Mouse (Mus musculus) MN1 (cell line): ENCODE measurements around the gene Prm1.
"Not testable (repeated sequence)": the region's sequence is repeated elsewhere in the genome, so short reads cannot be mapped to it uniquely, and the experiment has no call there.

Experiments
- DNase-seq: peaks from one replicate; pipeline ENCODE4 v3.0.0-alpha.2; 2016; ENCODE audit warnings: low spot score

Gene Prm1

GRCm38 (mm10) chr16:10824536-10824935, 18.9 kb upstream of the Prm1 start:
- DNase-seq = no peak

- DNase-seq = no peak
Observed at GRCm38 (mm10) chr16:10821387-10821786, 15.7 kb upstream of the Prm1 start.

GRCm38 (mm10) chr16:10819966-10820365, 14.3 kb upstream of the Prm1 start:
- no peak for DNase-seq

GRCm38 (mm10) chr16:10818579-10819135, 13.0 kb upstream of the Prm1 start:
- no peak for DNase-seq

GRCm38 (mm10) chr16:10814864-10815263, 9.2 kb upstream of the Prm1 start:
- no peak for DNase-seq

GRCm38 (mm10) chr16:10813726-10814125, 8.1 kb upstream of the Prm1 start:
- DNase-seq = no peak

- no peak for DNase-seq
Observed at GRCm38 (mm10) chr16:10812865-10813371, 7.3 kb upstream of the Prm1 start, which contains the start of gene Gm11172. Gene Gm11172 (plus strand): TSS chr16:10812915.

GRCm38 (mm10) chr16:10810376-10810775, 4.7 kb upstream of the Prm1 start:
- DNase-seq = no peak

- DNase-seq = not testable (repeated sequence)
Observed at GRCm38 (mm10) chr16:10802420-10802819, 3.2 kb downstream of the Prm1 start.

- no peak for DNase-seq
Observed at GRCm38 (mm10) chr16:10796034-10796433, 9.6 kb downstream of the Prm1 start, which contains the start of gene Prm2. Gene Prm2 (minus strand): TSS chr16:10796134.

GRCm38 (mm10) chr16:10790702-10791101, 14.9 kb downstream of the Prm1 start, which contains the start of gene Prm3:
Gene Prm3 (minus strand): TSS chr16:10790914.
- DNase-seq = no peak

- DNase-seq = no peak
Observed at GRCm38 (mm10) chr16:10788866-10789265, 16.8 kb downstream of the Prm1 start.

GRCm38 (mm10) chr16:10788271-10788670, 17.4 kb downstream of the Prm1 start, which contains the start of gene Tnp2:
Gene Tnp2 (minus strand): TSS chr16:10788660.
- no peak for DNase-seq

GRCm38 (mm10) chr16:10787548-10788058, 18.0 kb downstream of the Prm1 start:
- no peak for DNase-seq

- DNase-seq = peak; percentile 28
Observed at GRCm38 (mm10) chr16:10786782-10787547, 18.7 kb downstream of the Prm1 start.

- peak; percentile 94 for DNase-seq
Observed at GRCm38 (mm10) chr16:10786288-10786687, 19.4 kb downstream of the Prm1 start.

GRCm38 (mm10) chr16:10785371-10786231, 20.0 kb downstream of the Prm1 start, which contains the start of gene Socs1:
Gene Socs1 (minus strand): TSS chr16:10785536.
- peak; percentile 93 for DNase-seq

- DNase-seq = peak; percentile 90
Observed at GRCm38 (mm10) chr16:10784793-10785370, 20.8 kb downstream of the Prm1 start.

- DNase-seq = no peak
Observed at GRCm38 (mm10) chr16:10783883-10784792, 21.5 kb downstream of the Prm1 start.

GRCm38 (mm10) chr16:10783451-10783850, 22.2 kb downstream of the Prm1 start:
- DNase-seq = no peak

GRCm38 (mm10) chr16:10783152-10783434, 22.5 kb downstream of the Prm1 start:
- DNase-seq = no peak
